Mouse (Mus musculus) CH12.LX (cell line): Measurements from ENCODE around the gene Tpd52l2.
"Not testable (repeated sequence)": the region's sequence is repeated elsewhere in the genome, so short reads cannot be mapped to it uniquely, and the experiment has no call there.

Experiments used
- EP300 ChIP-seq: IDR thresholded peaks from 2 replicates; pipeline ENCODE4 v1.6.1; 2011; ENCODE audit warnings: low read length, improper control_type of control experiment
- ZC3H11A ChIP-seq: IDR thresholded peaks from 2 replicates; pipeline ENCODE4 v1.6.1; 2012; ENCODE audit warnings: low read depth, mild to moderate bottlenecking, inconsistent platforms, low read length, improper control_type of control experiment

DNA sequence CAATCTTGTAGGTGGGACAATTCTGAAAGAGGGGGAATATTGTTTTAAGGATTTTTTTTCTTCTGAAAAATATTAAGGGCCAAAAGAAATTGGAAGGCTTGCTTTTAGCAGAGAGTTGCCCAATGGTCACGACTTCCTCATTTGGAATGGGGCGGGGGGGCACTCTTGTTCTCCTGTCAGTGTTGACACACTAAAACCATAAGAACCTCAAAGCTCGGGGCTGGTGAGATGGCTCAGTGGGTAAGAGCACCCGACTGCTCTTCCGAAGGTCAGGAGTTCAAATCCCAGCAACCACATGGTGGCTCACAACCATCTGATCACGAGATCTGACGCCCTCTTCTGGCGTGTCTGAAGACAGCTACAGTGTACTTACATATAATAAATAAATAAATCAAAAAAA lies 1.1 kb upstream of the Tpd52l2 start:
- not testable (repeated sequence) for TF ChIP-seq EP300, ZC3H11A
